Mouse (Mus musculus): ENCODE measurements around the gene Olfr373. TPM values are rescaled to one million over a fixed set of nuclear protein-coding genes. Genes with fewer than 3 reads are reported as not detected.
"Not testable (repeated sequence)": the region's sequence is repeated elsewhere in the genome, so short reads cannot be mapped to it uniquely, and the experiment has no call there.

Olfr373 gene
- not detected for total RNA-seq (2021)

DNA sequence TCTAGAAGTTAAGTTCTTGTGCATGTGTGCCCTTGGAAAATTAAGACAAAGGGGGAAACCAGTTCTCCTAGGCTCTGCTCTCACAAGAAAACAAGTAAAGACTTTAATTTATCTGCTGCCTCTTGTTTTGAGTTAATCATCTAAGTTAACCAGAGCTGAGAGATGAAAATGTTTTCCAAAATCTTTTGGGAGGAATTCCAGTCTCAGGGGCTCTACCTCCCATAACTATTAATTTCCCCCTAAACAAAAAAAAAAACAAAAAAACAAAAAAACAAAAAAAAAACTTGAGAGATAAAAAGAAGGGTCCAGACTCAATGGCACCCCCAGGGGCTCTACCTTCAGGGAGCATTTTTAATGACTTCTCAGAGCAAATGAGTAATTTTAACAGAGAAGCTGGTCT lies at the start of gene Olfr373:
Gene Olfr373 (plus strand): TSS at position 301 of the 400 bp plus-strand sequence.
- intact Hi-C loops (cut with DNase I); DNase-seq (ENCODE audit: extremely low spot score in 1 of 2, low spot score in 2 of 2): not testable (repeated sequence)

- DNase-seq (ENCODE audit: extremely low spot score in 1 of 2, low spot score in 2 of 2) = not testable (repeated sequence)
Measured at GRCm38 (mm10) chr8:72040918-72041317, 42.1 kb upstream of the Olfr373 start, which contains the start of gene Olfr372. TSS of gene Olfr372 (plus strand) at chr8:72041218.

DNA sequence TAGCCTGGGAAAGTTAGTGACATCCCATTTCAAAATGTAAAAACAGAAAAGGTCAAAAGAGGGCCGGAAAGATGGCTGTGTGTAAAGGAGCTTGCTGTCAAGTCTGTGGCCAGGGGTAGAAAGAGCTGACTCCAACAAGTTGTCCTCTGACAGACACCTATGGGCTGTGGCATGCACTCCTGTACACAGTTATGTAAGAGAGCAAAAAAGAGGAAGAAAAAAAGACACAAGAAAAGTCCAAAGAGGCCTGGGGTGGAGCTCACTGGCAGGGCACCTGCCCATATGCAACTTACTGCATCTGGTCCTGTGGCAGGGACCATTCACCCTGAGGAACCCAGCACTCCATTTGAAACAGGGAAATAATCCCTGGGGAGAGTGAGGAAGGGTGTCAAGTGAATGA lies 40.5 kb upstream of the Olfr373 start:
- DNase-seq (ENCODE audit: extremely low spot score in 1 of 2, low spot score in 2 of 2) = no peak
- intact Hi-C loops (cut with DNase I) = no loop called here

More at GRCm38 (mm10) chr8:72040918-72041317, 42.1 kb upstream of the Olfr373 start, which contains the start of gene Olfr372:
- intact Hi-C loops (cut with DNase I) = not testable (repeated sequence)

DNA sequence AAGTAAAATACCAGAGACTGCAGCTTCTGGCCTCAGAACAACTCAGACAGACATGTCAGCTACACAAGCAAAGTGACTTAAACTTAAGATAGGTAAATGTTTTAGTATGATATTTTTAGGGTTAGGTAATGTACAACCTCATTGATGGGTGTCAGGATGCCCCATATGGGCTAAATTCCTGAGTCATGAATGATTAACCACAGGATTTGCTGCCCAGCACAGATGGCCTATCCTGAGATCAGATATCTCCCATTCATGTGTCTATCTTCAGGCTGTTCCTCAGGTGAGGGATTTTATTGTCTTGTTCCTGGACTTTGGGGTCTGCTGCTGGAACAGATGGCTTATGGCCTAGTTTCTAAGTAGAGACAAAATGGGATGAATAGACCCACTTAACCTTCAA lies 28.3 kb upstream of the Olfr373 start:
- DNase-seq (ENCODE audit: extremely low spot score in 1 of 2, low spot score in 2 of 2); intact Hi-C loops (cut with DNase I): not testable (repeated sequence)

GRCm38 (mm10) chr8:72057643-72058042 lies 25.3 kb upstream of the Olfr373 start:
- intact Hi-C loops (cut with DNase I); DNase-seq (ENCODE audit: extremely low spot score in 1 of 2, low spot score in 2 of 2): not testable (repeated sequence)

- DNase-seq (ENCODE audit: extremely low spot score in 1 of 2, low spot score in 2 of 2); intact Hi-C loops (cut with DNase I): not testable (repeated sequence)
Measured at GRCm38 (mm10) chr8:72066819-72067399, 16.1 kb upstream of the Olfr373 start.

DNA sequence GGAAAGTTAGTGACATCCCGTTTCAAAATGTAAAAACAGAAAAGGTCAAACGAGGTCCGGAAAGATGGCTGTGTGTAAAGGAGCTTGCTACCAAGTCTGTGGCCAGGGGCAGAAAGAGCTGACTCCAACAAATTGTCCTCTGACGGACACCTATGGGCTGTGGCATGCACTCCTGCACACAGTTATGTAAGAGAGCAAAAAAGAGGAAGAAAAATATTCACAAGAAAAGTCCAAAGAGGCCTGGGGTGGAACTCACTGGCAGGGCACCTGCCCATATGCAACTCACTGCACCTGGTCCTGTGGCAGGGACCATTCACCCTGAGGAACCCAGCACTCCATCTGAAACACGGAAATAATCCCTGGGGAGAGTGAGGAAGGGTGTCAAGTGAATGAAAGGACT lies 1.8 kb downstream of the Olfr373 start:
- intact Hi-C loops (cut with DNase I) = no loop called here

GRCm38 (mm10) chr8:72087611-72088010 lies 4.6 kb downstream of the Olfr373 start:
- intact Hi-C loops (cut with DNase I); DNase-seq (ENCODE audit: extremely low spot score in 1 of 2, low spot score in 2 of 2): not testable (repeated sequence)

More for the DNA sequence above, 1.8 kb downstream of the Olfr373 start:
- DNase-seq (ENCODE audit: extremely low spot score in 1 of 2, low spot score in 2 of 2) = no peak

DNA sequence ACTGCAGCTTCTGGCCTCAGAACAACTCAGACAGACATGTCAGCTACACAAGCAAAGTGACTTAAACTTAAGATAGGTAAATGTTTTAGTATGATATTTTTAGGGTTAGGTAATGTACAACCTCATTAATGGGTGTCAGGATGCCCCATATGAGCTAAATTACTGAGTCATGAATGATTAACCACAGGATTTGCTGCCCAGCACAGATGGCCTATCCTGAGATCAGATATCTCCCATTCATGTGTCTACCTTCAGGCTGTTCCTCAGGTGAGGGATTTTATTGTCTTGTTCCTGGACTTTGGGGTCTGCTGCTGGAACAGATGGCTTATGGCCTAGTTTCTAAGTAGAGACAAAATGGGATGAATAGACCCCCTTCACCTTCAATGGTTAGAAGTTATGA lies 13.7 kb downstream of the Olfr373 start:
- intact Hi-C loops (cut with DNase I) = loop anchor here (5.0 kb wide), 1 partner anchor 89 kb away; the partner anchor contains the start of gene Cyp4f18
- not testable (repeated sequence) for DNase-seq (ENCODE audit: extremely low spot score in 1 of 2, low spot score in 2 of 2)

GRCm38 (mm10) chr8:72099377-72100103 lies 16.6 kb downstream of the Olfr373 start:
- peak; percentile 5 to 74 for DNase-seq (ENCODE audit: extremely low spot score in 1 of 2, low spot score in 2 of 2)
- intact Hi-C loops (cut with DNase I) = loop anchor here (5.0 kb wide), 1 partner anchor 92 kb away; the partner anchor contains the start of gene Cyp4f18

DNA sequence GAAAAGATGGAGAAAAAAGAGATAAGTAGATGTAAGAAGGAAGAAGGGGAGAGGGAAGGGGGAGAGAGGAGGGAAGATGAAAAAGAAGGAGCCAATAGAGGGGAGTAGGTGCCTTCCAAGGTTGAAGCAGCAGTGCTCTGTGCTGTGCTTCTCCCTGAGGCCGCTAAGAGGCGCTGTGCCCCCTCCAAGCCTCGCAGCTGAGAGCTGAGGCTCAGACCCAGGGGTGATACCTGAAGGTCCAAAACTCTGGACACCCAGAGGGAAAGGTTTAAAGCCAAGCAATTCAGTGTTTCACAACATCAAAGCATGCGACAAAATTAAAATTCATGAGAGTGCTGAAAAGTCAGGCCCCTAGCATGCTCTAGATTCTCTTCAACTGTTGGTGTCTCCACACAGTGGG lies 22.2 kb downstream of the Olfr373 start:
- no peak for DNase-seq (ENCODE audit: extremely low spot score in 1 of 2, low spot score in 2 of 2)
- intact Hi-C loops (cut with DNase I) = no loop called here

- no peak for DNase-seq (ENCODE audit: extremely low spot score in 1 of 2, low spot score in 2 of 2)
Measured at GRCm38 (mm10) chr8:72106740-72107139, 23.8 kb downstream of the Olfr373 start, which contains the start of gene Olfr374. TSS of gene Olfr374 (plus strand) at chr8:72107040.

DNA sequence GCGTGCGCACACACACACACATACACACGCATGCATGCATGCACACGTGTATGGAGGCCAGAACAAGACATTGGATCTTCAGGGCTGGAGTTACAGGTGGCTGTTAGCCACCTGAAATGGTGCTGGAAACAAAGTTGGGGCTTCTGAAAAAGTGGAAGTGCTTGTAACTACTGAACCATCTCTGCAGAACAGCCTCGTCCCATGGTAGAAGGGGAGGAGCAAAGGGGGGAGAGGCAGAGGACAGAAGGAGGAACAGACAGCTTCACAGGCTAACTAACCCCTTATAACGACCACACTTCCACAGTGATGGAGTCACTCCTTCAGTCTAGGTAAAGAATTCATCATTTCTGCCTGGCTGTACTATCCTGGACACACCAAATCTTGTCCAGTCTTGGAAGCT lies 27.9 kb downstream of the Olfr373 start:
- intact Hi-C loops (cut with DNase I) = no loop called here
- DNase-seq (ENCODE audit: extremely low spot score in 1 of 2, low spot score in 2 of 2) = no peak

More at GRCm38 (mm10) chr8:72106740-72107139, 23.8 kb downstream of the Olfr373 start, which contains the start of gene Olfr374:
- intact Hi-C loops (cut with DNase I) = no loop called here

DNA sequence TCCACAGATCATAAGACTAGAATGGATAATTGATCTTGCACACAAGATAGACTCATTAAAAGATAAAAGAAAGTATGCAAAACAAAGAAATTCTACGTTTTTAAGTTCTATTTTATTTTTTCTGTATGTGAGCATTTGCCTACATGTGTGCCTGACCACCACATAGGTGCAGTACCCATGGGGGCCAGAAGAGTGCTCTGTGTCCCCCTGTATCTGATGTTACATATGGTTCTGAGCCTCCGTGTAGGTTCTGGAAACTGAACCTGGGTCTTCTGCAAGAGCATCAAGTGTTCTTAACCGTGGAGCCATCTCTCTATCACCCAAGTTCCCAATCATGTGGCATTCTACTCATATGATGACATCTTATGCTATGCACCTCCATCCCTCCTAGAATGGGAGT lies 29.5 kb downstream of the Olfr373 start:
- DNase-seq (ENCODE audit: extremely low spot score in 1 of 2, low spot score in 2 of 2) = no peak
- intact Hi-C loops (cut with DNase I) = no loop called here

DNA sequence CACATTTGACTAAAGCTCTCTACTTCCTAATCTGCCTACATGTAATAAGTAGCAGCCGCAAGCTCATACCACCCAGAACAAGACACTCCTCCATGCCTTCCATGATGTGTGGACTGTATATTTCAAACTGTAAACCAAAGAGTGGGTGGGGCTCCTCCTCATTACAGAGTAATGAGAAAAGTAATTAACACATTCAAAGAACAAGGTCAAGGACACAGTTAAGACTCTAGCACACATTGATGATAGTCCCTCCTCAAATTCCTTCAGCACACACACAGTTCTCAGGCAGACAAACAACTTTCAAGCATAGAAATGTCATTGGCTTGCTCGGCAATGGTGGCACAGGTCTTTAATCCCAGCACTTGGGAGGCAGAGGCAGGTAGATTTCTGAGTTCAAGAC lies 32.2 kb downstream of the Olfr373 start:
- intact Hi-C loops (cut with DNase I) = no loop called here
- no peak for DNase-seq (ENCODE audit: extremely low spot score in 1 of 2, low spot score in 2 of 2)

DNA sequence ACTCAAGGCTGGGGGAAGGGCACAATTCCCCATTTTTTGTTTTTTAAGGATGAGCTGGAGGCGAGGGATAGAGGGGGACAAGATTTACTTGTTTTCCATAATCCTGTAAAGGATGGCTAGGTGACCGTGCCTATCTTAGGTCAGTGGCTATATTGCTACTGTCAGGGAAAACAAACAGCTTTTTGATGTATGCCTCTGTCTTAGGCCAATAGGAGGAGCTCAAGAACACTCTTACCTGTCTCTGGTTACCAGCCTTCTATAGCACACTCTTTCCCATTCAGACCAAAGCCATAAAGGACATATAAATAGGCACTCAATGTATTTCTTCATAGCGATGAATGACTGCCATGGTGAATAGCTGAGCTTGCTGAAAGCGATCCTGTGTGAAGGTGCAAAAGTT lies 35.6 kb downstream of the Olfr373 start:
- DNase-seq (ENCODE audit: extremely low spot score in 1 of 2, low spot score in 2 of 2) = no peak
- intact Hi-C loops (cut with DNase I) = no loop called here

DNA sequence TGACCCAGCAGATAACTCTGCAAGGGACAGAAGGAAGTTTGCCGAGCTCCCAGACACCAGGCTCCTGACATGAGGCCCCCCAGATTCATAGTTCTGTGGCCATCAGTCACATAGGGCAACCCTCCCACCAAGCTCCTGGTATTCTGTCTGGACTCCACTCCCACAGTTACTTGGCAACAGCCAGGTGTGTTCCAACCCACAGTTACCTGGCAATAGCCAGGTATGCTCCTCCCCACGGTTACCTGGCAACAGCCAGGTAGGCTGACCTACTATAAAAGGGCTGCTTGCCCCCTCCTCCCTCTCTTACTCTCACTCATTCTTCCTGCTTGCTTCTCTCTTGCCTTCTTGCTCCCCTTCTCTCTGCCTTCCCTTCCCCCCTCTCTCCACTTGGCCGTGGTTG lies 38.5 kb downstream of the Olfr373 start:
- DNase-seq (ENCODE audit: extremely low spot score in 1 of 2, low spot score in 2 of 2); intact Hi-C loops (cut with DNase I): not testable (repeated sequence)

- intact Hi-C loops (cut with DNase I) = no loop called here
- DNase-seq (ENCODE audit: extremely low spot score in 1 of 2, low spot score in 2 of 2) = no peak
Measured at GRCm38 (mm10) chr8:72121997-72122396, 39.0 kb downstream of the Olfr373 start.

DNA sequence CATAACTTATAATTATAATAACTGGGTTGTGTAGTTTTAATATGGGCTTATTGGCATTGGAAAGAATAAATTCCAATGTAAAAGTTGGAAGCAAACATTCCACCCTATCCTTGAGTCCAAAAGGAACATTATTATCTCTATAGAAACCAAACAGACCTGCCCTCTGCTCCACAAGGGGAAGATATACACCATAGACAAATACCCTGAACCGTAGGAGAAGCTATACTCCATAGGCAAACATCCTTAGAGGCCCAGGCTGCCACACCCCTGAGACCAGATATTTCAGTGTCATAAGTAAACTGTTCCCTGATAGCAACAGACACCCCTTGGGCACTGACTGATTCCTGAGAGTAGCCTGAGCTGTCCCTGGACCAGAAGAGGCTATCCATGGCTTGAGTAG lies 44.9 kb downstream of the Olfr373 start:
- no peak for DNase-seq (ENCODE audit: extremely low spot score in 1 of 2, low spot score in 2 of 2)
- intact Hi-C loops (cut with DNase I) = no loop called here

GRCm38 (mm10) chr8:72131251-72131650 lies 48.3 kb downstream of the Olfr373 start:
- intact Hi-C loops (cut with DNase I) = no loop called here
- peak in 1 of 2 experiments; percentile 67 for DNase-seq (ENCODE audit: extremely low spot score in 1 of 2, low spot score in 2 of 2)
